Comparison of ENCODE assay signal across 23 mouse cellular contexts in genomic region chr8:88339887-88340695, GRCm38 (mm10). TPM values are rescaled to one million over a fixed set of nuclear protein-coding genes. Genes with fewer than 3 reads are reported as not detected.
DNase-seq lines count a peak whose midpoint lies in the region; ATAC-seq and TF ChIP-seq lines count a peak whose summit lies in the region.
"Had no signal": no experiment of that assay in that cellular context is flagged by ENCODE, and none has a peak within 500 bp of the region (broad histone marks: within the 10 kb centered on the region; RNA-seq: fewer than 3 reads in every experiment).

No protein-coding gene starts in this region.

- H3K9me3 ChIP-seq in heart, embryonic 10.5 days: no peaks in the 10 kb centered on the region
- no peaks in the 10 kb centered on the region for H3K9me3 ChIP-seq in heart, embryonic 16.5 days (replicated peaks; ENCODE audit: control insufficient read depth, low read length)
- H3K9me3 ChIP-seq: embryonic facial prominence, embryonic 12.5 days; forebrain, embryonic 13.5 days; hindbrain, embryonic 12.5 days; kidney, embryonic 15.5 days; midbrain, embryonic 10.5 days had no signal

- H3K4me2 ChIP-seq in heart, embryonic 16.5 days (ENCODE audit: low read depth, low read length): peak overlapping the region; percentile 15; the same call in 1 of the 2 replicates
- H3K4me2 ChIP-seq: embryonic facial prominence, embryonic 12.5 days; forebrain, embryonic 13.5 days; hindbrain, embryonic 12.5 days; kidney, embryonic 15.5 days had no signal

- H3K4me1 ChIP-seq in heart, embryonic 10.5 days: peaks cover 7% of the 10 kb centered on the region; the same call in 1 of the 2 replicates
- H3K4me1 ChIP-seq in heart, embryonic 16.5 days (ENCODE audit: control insufficient read depth, insufficient read depth, low read length): peaks cover 26% of the 10 kb centered on the region
- H3K4me1 ChIP-seq in embryonic fibroblast, embryonic 13.5 days (ENCODE audit: control insufficient read depth, insufficient read depth, low read length): peaks cover 6% of the 10 kb centered on the region
- H3K4me1 ChIP-seq: embryonic facial prominence, embryonic 12.5 days; forebrain, embryonic 13.5 days; hindbrain, embryonic 12.5 days; kidney, embryonic 15.5 days; midbrain, embryonic 10.5 days had no signal

- H3K36me3 ChIP-seq in heart, embryonic 10.5 days: peaks cover 95% of the 10 kb centered on the region
- H3K36me3 ChIP-seq in heart, embryonic 16.5 days (ENCODE audit: control insufficient read depth, insufficient read depth): peaks cover 50% of the 10 kb centered on the region

- no peaks in the 10 kb centered on the region for H3K27me3 ChIP-seq in heart, embryonic 10.5 days (ENCODE audit: insufficient read depth, poor library complexity, severe bottlenecking)
- no peaks in the 10 kb centered on the region for H3K27me3 ChIP-seq in heart, embryonic 16.5 days (ENCODE audit: control insufficient read depth, insufficient read depth, low read length)
- H3K27me3 ChIP-seq: embryonic facial prominence, embryonic 12.5 days; forebrain, embryonic 13.5 days; hindbrain, embryonic 12.5 days; kidney, embryonic 15.5 days had no signal

- peak; percentile 78 for ATAC-seq in heart, embryonic 16.5 days (replicated peaks; ENCODE audit: extremely low read depth, insufficient read depth, low FRiP score)
- ATAC-seq: activated CD4-positive, CD25-positive, alpha-beta regulatory T cell, adult 4 months; forebrain, embryonic 13.5 days; midbrain, embryonic 16.5 days had no signal

- TF ChIP-seq POLR2A in embryonic fibroblast, embryonic 13.5 days (IDR thresholded peaks at IDR 0.05; ENCODE audit: low read depth, low read length): no peak

- intact Hi-C loops in heart, postnatal 25 days (cut with DNase I): loop anchor here (10.0 kb wide), 1 partner anchor 185 kb away; no protein-coding TSS in a partner anchor

- H3K9ac ChIP-seq in heart, embryonic 16.5 days (ENCODE audit: low read length): peak overlapping the region; percentile 42; the same call in 1 of the 2 replicates
- H3K9ac ChIP-seq: embryonic facial prominence, embryonic 12.5 days; forebrain, embryonic 13.5 days; hindbrain, embryonic 12.5 days; kidney, embryonic 15.5 days had no signal

- no peak overlapping the region for H3K4me3 ChIP-seq in heart, embryonic 10.5 days
- H3K4me3 ChIP-seq in heart, embryonic 16.5 days (ENCODE audit: low read length): no peak overlapping the region
- H3K4me3 ChIP-seq in embryonic fibroblast, embryonic 13.5 days (ENCODE audit: insufficient read depth, low read length): no peak overlapping the region
- H3K4me3 ChIP-seq: embryonic facial prominence, embryonic 12.5 days; erythroblast, embryonic 14.5 days; forebrain, embryonic 13.5 days; hindbrain, embryonic 12.5 days; kidney, embryonic 15.5 days; midbrain, embryonic 10.5 days had no signal

- no peak for DNase-seq in heart, embryonic 10.5 days (ENCODE audit: low spot score)
- DNase-seq in heart, adult 9 months (ENCODE audit: low spot score in 2 of 2): no peak
- DNase-seq in heart, postnatal 25 days (ENCODE audit: low spot score): no peak
- peak; percentile 37 for DNase-seq in 3134 (ENCODE audit: extremely low read depth, insufficient read length, low spot score)
- no peak for DNase-seq in cerebellum, postnatal 36 days
- DNase-seq in urinary bladder, postnatal 4 days (ENCODE audit: low spot score in 2 of 2): no peak
- DNase-seq: adrenal gland, adult 8-10 months; kidney, adult 11 months; kidney, postnatal 36 days; layer of hippocampus, postnatal 36 days; right cerebral cortex, adult 18-20 months; thymus, adult 2 months; thymus, postnatal 4 days had no signal

- WGBS in heart, embryonic 10.5 days: 53% methylated on average over 2 of the region's 2 CpGs
- 41% methylated on average over 2 of the region's 2 CpGs for WGBS in heart, embryonic 16.5 days

- H3K27ac ChIP-seq in heart, embryonic 10.5 days: peak overlapping the region; percentile 75
- H3K27ac ChIP-seq in heart, embryonic 16.5 days (ENCODE audit: low read length): peak overlapping the region; percentile 92
- peak overlapping the region; percentile 47 for H3K27ac ChIP-seq in embryonic fibroblast, embryonic 13.5 days (ENCODE audit: insufficient read depth, low read length)
- H3K27ac ChIP-seq: embryonic facial prominence, embryonic 12.5 days; forebrain, embryonic 13.5 days; hindbrain, embryonic 12.5 days; kidney, embryonic 15.5 days; midbrain, embryonic 10.5 days had no signal

- TF ChIP-seq CTCF in embryonic fibroblast, embryonic 13.5 days (IDR thresholded peaks at IDR 0.05; ENCODE audit: borderline replicate concordance, insufficient read depth, low read length): no peak

RNA-seq across cellular contexts. Expression of gene Brd7, which starts 21.9 kb away (rescaled TPM):
- polyA plus RNA-seq in heart, embryonic 10.5 days (2016; fragmentation: Nextera tagmentation; extraction: Ambion mirVana): 56.8 and 65.1 TPM in 2 replicates
- 60.3 and 64.4 TPM in 2 replicates for polyA plus RNA-seq in heart, embryonic 16.5 days (2015; fragmentation: Nextera tagmentation; extraction: Ambion mirVana)
- 10 to 100 TPM; 83.5 to 88.0 TPM for total RNA-seq in heart, postnatal 25 days (2021)
- 44.8 and 55.2 TPM in 2 replicates for polyA plus RNA-seq in embryonic fibroblast, embryonic 13.5 days (2011; ENCODE audit: insufficient read length, low read depth, missing spikeins)
